Mouse (Mus musculus): ENCODE measurements around the gene Ddx60. TPM values are rescaled to one million over a fixed set of nuclear protein-coding genes. Genes with fewer than 3 reads are reported as not detected.

Ddx60 gene
- 0.46 and 0.97 TPM in 2 replicates for polyA plus RNA-seq (2014; fragmentation: Nextera tagmentation; extraction: Ambion mirVana)

GRCm38 (mm10) chr8:61927777-61928494, at the start of gene Ddx60:
TSS of gene Ddx60 (plus strand) at chr8:61928087.
- 13% methylated on average over 22 of the region's 22 CpGs for WGBS
- Histone ChIP-seq H3K4me1 (replicated peaks; ENCODE audit: control insufficient read depth, insufficient read depth, low read length) (no peaks in the 10 kb centered on the region), H3K4me2 (ENCODE audit: low read length) (peak within 1 kb of the TSS; percentile 82), H3K27me3 (replicated peaks; ENCODE audit: control insufficient read depth, insufficient read depth, low read length) (no peaks in the 10 kb centered on the region), H3K27ac (ENCODE audit: low read depth) (no peak within 1 kb of the TSS), H3K9me3 (ENCODE audit: control insufficient read depth, low read length) (no peaks in the 10 kb centered on the region), H3K36me3 (ENCODE audit: control insufficient read depth, insufficient read depth, low read length) (no peaks in the 10 kb centered on the region), H3K4me3 (ENCODE audit: low read depth, low read length) (peak within 1 kb of the TSS; percentile 64), H3K9ac (ENCODE audit: low read length) (peak within 1 kb of the TSS; percentile 51)
- peak; percentile 57 for ATAC-seq (replicated peaks; ENCODE audit: low FRiP score, low TSS enrichment, low read depth)
- peak; percentile 80 for DNase-seq (ENCODE audit: low spot score)

GRCm38 (mm10) chr8:61894062-61894461, 33.8 kb upstream of the Ddx60 start:
- H3K4me3 ChIP-seq (ENCODE audit: low read depth, low read length): no peak overlapping the region
- H3K4me1 ChIP-seq (replicated peaks; ENCODE audit: control insufficient read depth, insufficient read depth, low read length): no peaks in the 10 kb centered on the region
- no peak overlapping the region for H3K9ac ChIP-seq (ENCODE audit: low read length)
- H3K27me3 ChIP-seq (replicated peaks; ENCODE audit: control insufficient read depth, insufficient read depth, low read length): no peaks in the 10 kb centered on the region
- no peaks in the 10 kb centered on the region for H3K9me3 ChIP-seq (ENCODE audit: control insufficient read depth, low read length)
- H3K27ac ChIP-seq (ENCODE audit: low read depth): no peak overlapping the region
- peak; percentile 63 for DNase-seq (ENCODE audit: low spot score)
- no peak for ATAC-seq (replicated peaks; ENCODE audit: low FRiP score, low TSS enrichment, low read depth)
- H3K4me2 ChIP-seq (ENCODE audit: low read length): no peak overlapping the region
- WGBS: 50% methylated on average over 2 of the region's 2 CpGs
- no peaks in the 10 kb centered on the region for H3K36me3 ChIP-seq (ENCODE audit: control insufficient read depth, insufficient read depth, low read length)

GRCm38 (mm10) chr8:61896742-61897141, 31.1 kb upstream of the Ddx60 start:
- H3K9ac ChIP-seq (ENCODE audit: low read length): no peak overlapping the region
- no peaks in the 10 kb centered on the region for H3K9me3 ChIP-seq (ENCODE audit: control insufficient read depth, low read length)
- no peaks in the 10 kb centered on the region for H3K36me3 ChIP-seq (ENCODE audit: control insufficient read depth, insufficient read depth, low read length)
- DNase-seq (ENCODE audit: low spot score) (no peak), ATAC-seq (replicated peaks; ENCODE audit: low FRiP score, low TSS enrichment, low read depth) (no peak)
- WGBS: 85% methylated on average over 1 of the region's 1 CpGs
- no peak overlapping the region for H3K27ac ChIP-seq (ENCODE audit: low read depth)
- no peak overlapping the region for H3K4me3 ChIP-seq (ENCODE audit: low read depth, low read length)
- H3K4me2 ChIP-seq (ENCODE audit: low read length): no peak overlapping the region
- H3K4me1 ChIP-seq (replicated peaks; ENCODE audit: control insufficient read depth, insufficient read depth, low read length): no peaks in the 10 kb centered on the region
- H3K27me3 ChIP-seq (replicated peaks; ENCODE audit: control insufficient read depth, insufficient read depth, low read length): no peaks in the 10 kb centered on the region

GRCm38 (mm10) chr8:61897402-61897801, 30.5 kb upstream of the Ddx60 start:
- Histone ChIP-seq H3K4me2 (ENCODE audit: low read length) (no peak overlapping the region), H3K9me3 (ENCODE audit: control insufficient read depth, low read length) (no peaks in the 10 kb centered on the region), H3K27me3 (replicated peaks; ENCODE audit: control insufficient read depth, insufficient read depth, low read length) (no peaks in the 10 kb centered on the region), H3K4me3 (ENCODE audit: low read depth, low read length) (no peak overlapping the region), H3K4me1 (replicated peaks; ENCODE audit: control insufficient read depth, insufficient read depth, low read length) (no peaks in the 10 kb centered on the region), H3K27ac (ENCODE audit: low read depth) (no peak overlapping the region), H3K36me3 (ENCODE audit: control insufficient read depth, insufficient read depth, low read length) (no peaks in the 10 kb centered on the region), H3K9ac (ENCODE audit: low read length) (no peak overlapping the region)
- no peak for ATAC-seq (replicated peaks; ENCODE audit: low FRiP score, low TSS enrichment, low read depth)
- DNase-seq (ENCODE audit: low spot score): no peak
- 43% methylated on average over 1 of the region's 1 CpGs for WGBS

- H3K4me3 ChIP-seq (ENCODE audit: low read depth, low read length): no peak overlapping the region
- H3K9ac ChIP-seq (ENCODE audit: low read length): no peak overlapping the region
- no peak overlapping the region for H3K27ac ChIP-seq (ENCODE audit: low read depth)
- DNase-seq (ENCODE audit: low spot score): no peak
- 78% methylated on average over 6 of the region's 6 CpGs for WGBS
- H3K4me1 ChIP-seq (replicated peaks; ENCODE audit: control insufficient read depth, insufficient read depth, low read length): no peaks in the 10 kb centered on the region
- H3K27me3 ChIP-seq (replicated peaks; ENCODE audit: control insufficient read depth, insufficient read depth, low read length): no peaks in the 10 kb centered on the region
- no peak for ATAC-seq (replicated peaks; ENCODE audit: low FRiP score, low TSS enrichment, low read depth)
- H3K36me3 ChIP-seq (ENCODE audit: control insufficient read depth, insufficient read depth, low read length): no peaks in the 10 kb centered on the region
- H3K4me2 ChIP-seq (ENCODE audit: low read length): no peak overlapping the region
- no peaks in the 10 kb centered on the region for H3K9me3 ChIP-seq (ENCODE audit: control insufficient read depth, low read length)
These were observed 26.7 kb upstream of the Ddx60 start for GRCm38 (mm10) chr8:61901028-61901717.

GRCm38 (mm10) chr8:61902521-61902920, 25.4 kb upstream of the Ddx60 start, which contains the start of gene Palld:
TSS of gene Palld (minus strand) at chr8:61902690.
- H3K4me1 ChIP-seq (replicated peaks; ENCODE audit: control insufficient read depth, insufficient read depth, low read length): no peaks in the 10 kb centered on the region
- WGBS: 79% methylated on average over 5 of the region's 5 CpGs
- H3K27me3 ChIP-seq (replicated peaks; ENCODE audit: control insufficient read depth, insufficient read depth, low read length): no peaks in the 10 kb centered on the region
- DNase-seq (ENCODE audit: low spot score) (no peak), ATAC-seq (replicated peaks; ENCODE audit: low FRiP score, low TSS enrichment, low read depth) (no peak)
- H3K4me2 ChIP-seq (ENCODE audit: low read length): no peak within 1 kb of the TSS
- H3K4me3 ChIP-seq (ENCODE audit: low read depth, low read length): no peak within 1 kb of the TSS
- H3K9me3 ChIP-seq (ENCODE audit: control insufficient read depth, low read length): no peaks in the 10 kb centered on the region
- H3K36me3 ChIP-seq (ENCODE audit: control insufficient read depth, insufficient read depth, low read length): no peaks in the 10 kb centered on the region
- no peak within 1 kb of the TSS for H3K27ac ChIP-seq (ENCODE audit: low read depth)
- H3K9ac ChIP-seq (ENCODE audit: low read length): no peak within 1 kb of the TSS

GRCm38 (mm10) chr8:61908303-61909215, 19.3 kb upstream of the Ddx60 start:
- Histone ChIP-seq H3K27ac (ENCODE audit: low read depth) (no peak overlapping the region), H3K4me2 (ENCODE audit: low read length) (0 out of 2 replicates have a peak overlapping the region, but pooled peaks have one; percentile 24), H3K36me3 (ENCODE audit: control insufficient read depth, insufficient read depth, low read length) (no peaks in the 10 kb centered on the region), H3K4me1 (replicated peaks; ENCODE audit: control insufficient read depth, insufficient read depth, low read length) (peaks cover 6% of the 10 kb centered on the region; the same call in 1 of the 2 replicates), H3K27me3 (replicated peaks; ENCODE audit: control insufficient read depth, insufficient read depth, low read length) (no peaks in the 10 kb centered on the region), H3K4me3 (ENCODE audit: low read depth, low read length) (no peak overlapping the region), H3K9me3 (ENCODE audit: control insufficient read depth, low read length) (no peaks in the 10 kb centered on the region), H3K9ac (ENCODE audit: low read length) (no peak overlapping the region)
- ATAC-seq (replicated peaks; ENCODE audit: low FRiP score, low TSS enrichment, low read depth): 0 out of 2 replicates have a peak, but pooled peaks have one; percentile 15
- WGBS: 50% methylated on average over 13 of the region's 13 CpGs
- DNase-seq (ENCODE audit: low spot score): no peak

- DNase-seq (ENCODE audit: low spot score) (no peak), ATAC-seq (replicated peaks; ENCODE audit: low FRiP score, low TSS enrichment, low read depth) (no peak)
- H3K4me2 ChIP-seq (ENCODE audit: low read length): no peak overlapping the region
- WGBS: 81% methylated on average over 3 of the region's 3 CpGs
- H3K36me3 ChIP-seq (ENCODE audit: control insufficient read depth, insufficient read depth, low read length): no peaks in the 10 kb centered on the region
- no peaks in the 10 kb centered on the region for H3K9me3 ChIP-seq (ENCODE audit: control insufficient read depth, low read length)
- H3K27ac ChIP-seq (ENCODE audit: low read depth): no peak overlapping the region
- no peak overlapping the region for H3K4me3 ChIP-seq (ENCODE audit: low read depth, low read length)
- peaks cover 6% of the 10 kb centered on the region; the same call in 1 of the 2 replicates for H3K4me1 ChIP-seq (replicated peaks; ENCODE audit: control insufficient read depth, insufficient read depth, low read length)
- H3K27me3 ChIP-seq (replicated peaks; ENCODE audit: control insufficient read depth, insufficient read depth, low read length): no peaks in the 10 kb centered on the region
- H3K9ac ChIP-seq (ENCODE audit: low read length): no peak overlapping the region
These were observed 18.6 kb upstream of the Ddx60 start for GRCm38 (mm10) chr8:61909313-61909712.
